Mouse (Mus musculus) MEL (cell line): Measurements from ENCODE around the gene Dlgap3. TPM values are rescaled to one million over a fixed set of nuclear protein-coding genes. Genes with fewer than 3 reads are reported as not detected.

Experiments used
- DNase-seq: peaks from one replicate; pipeline ENCODE4 v3.0.0; 2011; ENCODE audit warnings: low read depth, low spot score
- H3K27ac ChIP-seq: 2 replicates; pipeline ENCODE4 v1.5.1; 2012; ENCODE audit warnings: low read depth, mild to moderate bottlenecking, control low read depth, low read length, moderate library complexity; ENCODE audit not compliant: control insufficient read depth
- H3K27me3 ChIP-seq, 2 experiments: fragments of 150-350 bp in 1 of 2; sonication (generic) in 1 of 2; 2 replicates each; pipeline ENCODE4 v1.6.1; 2012; ENCODE audit warnings: low read length in 2 of 2, mild to moderate bottlenecking in 2 of 2, improper control_type of control experiment in 1 of 2, moderate library complexity in 1 of 2; ENCODE audit not compliant: insufficient read depth in 2 of 2, control insufficient read depth in 1 of 2
- H3K36me3 ChIP-seq, 2 experiments: 2 replicates each; pipeline ENCODE4 v1.6.1; 2012 to 2014; ENCODE audit warnings: low read length in 2 of 2, improper control_type of control experiment in 1 of 2, inconsistent platforms in 1 of 2, mild to moderate bottlenecking in 1 of 2; ENCODE audit not compliant: insufficient read depth in 2 of 2, control insufficient read depth in 1 of 2
- H3K4me1 ChIP-seq, 2 experiments: fragments of 150-350 bp in 1 of 2; sonication (generic) in 1 of 2; 2 replicates each; pipeline ENCODE4 v1.6.1; 2012; ENCODE audit warnings: low read length in 2 of 2, improper control_type of control experiment in 1 of 2, mild to moderate bottlenecking in 1 of 2; ENCODE audit not compliant: insufficient read depth in 2 of 2, control insufficient read depth in 1 of 2
- H3K4me3 ChIP-seq, 2 experiments: fragments of 150-350 bp in 1 of 2; sonication (generic) in 1 of 2; 2 replicates each; pipeline ENCODE4 v1.5.1; 2012; ENCODE audit warnings: low read depth in 2 of 2, low read length in 2 of 2, mild to moderate bottlenecking in 2 of 2, moderate library complexity in 2 of 2, control low read depth in 1 of 2, improper control_type of control experiment in 1 of 2; ENCODE audit not compliant: control insufficient read depth in 1 of 2, insufficient read depth in 1 of 2
- H3K79me2 ChIP-seq: 2 replicates; pipeline ENCODE4 v1.6.1; 2012; ENCODE audit warnings: mild to moderate bottlenecking, low read length, moderate library complexity; ENCODE audit not compliant: control insufficient read depth, poor library complexity, insufficient read depth
- H3K9ac ChIP-seq: 2 replicates; pipeline ENCODE4 v1.6.1; 2012; ENCODE audit warnings: low read depth, mild to moderate bottlenecking, control low read depth, low read length, moderate library complexity; ENCODE audit not compliant: control insufficient read depth, poor library complexity, severe bottlenecking
- H3K9me3 ChIP-seq: fragments of 150-350 bp; sonication (generic); replicated peaks from 2 replicates; pipeline ENCODE4 v1.6.1; 2012; ENCODE audit warnings: mild to moderate bottlenecking, low read length, improper control_type of control experiment, moderate library complexity; ENCODE audit not compliant: insufficient read depth
- BHLHE40 ChIP-seq: IDR thresholded peaks from 2 replicates; pipeline ENCODE4 v1.6.1; 2012; ENCODE audit warnings: low read depth, mild to moderate bottlenecking, inconsistent platforms, low read length, improper control_type of control experiment, borderline replicate concordance
- CHD1 ChIP-seq: IDR thresholded peaks from 2 replicates; pipeline ENCODE4 v1.6.1; 2012; ENCODE audit warnings: low read depth, mild to moderate bottlenecking, inconsistent platforms, low read length, improper control_type of control experiment
- CHD2 ChIP-seq: IDR thresholded peaks from 2 replicates; pipeline ENCODE4 v1.6.1; 2011; ENCODE audit warnings: low read length, improper control_type of control experiment
- E2F4 ChIP-seq: IDR thresholded peaks from 2 replicates; pipeline ENCODE4 v1.6.1; 2011; ENCODE audit warnings: low read depth, low read length, improper control_type of control experiment, borderline replicate concordance
- ETS1 ChIP-seq: IDR thresholded peaks from 2 replicates; pipeline ENCODE4 v1.6.1; 2012; ENCODE audit warnings: low read depth, mild to moderate bottlenecking, inconsistent platforms, low read length, improper control_type of control experiment, moderate library complexity
- NRF1 ChIP-seq: IDR thresholded peaks from 2 replicates; pipeline ENCODE4 v1.6.1; 2014; ENCODE audit warnings: low read depth, mild to moderate bottlenecking, inconsistent platforms, low read length, improper control_type of control experiment, moderate library complexity; ENCODE audit not compliant: poor library complexity, insufficient read depth, severe bottlenecking
- POLR2A ChIP-seq, 2 experiments: IDR thresholded peaks; 2 replicates each; pipeline ENCODE4 v1.6.1; 2011 to 2012; ENCODE audit warnings: low read length in 2 of 2, mild to moderate bottlenecking in 2 of 2, control low read depth in 1 of 2, improper control_type of control experiment in 1 of 2, low read depth in 1 of 2, moderate library complexity in 1 of 2; ENCODE audit not compliant: control insufficient read depth in 1 of 2, insufficient read depth in 1 of 2, poor library complexity in 1 of 2
- RAD21 ChIP-seq: IDR thresholded peaks from 2 replicates; pipeline ENCODE4 v1.6.1; 2011; ENCODE audit warnings: mild to moderate bottlenecking, low read depth, low read length, improper control_type of control experiment
- SIN3A ChIP-seq: IDR thresholded peaks from 2 replicates; pipeline ENCODE4 v1.6.1; 2012; ENCODE audit warnings: low read length, improper control_type of control experiment, inconsistent platforms
- TBP ChIP-seq: IDR thresholded peaks from 2 replicates; pipeline ENCODE4 v1.8.0; 2011; ENCODE audit warnings: low read depth, low read length, improper control_type of control experiment
- TCF12 ChIP-seq: IDR thresholded peaks from 2 replicates; pipeline ENCODE4 v1.6.1; 2014; ENCODE audit warnings: low read depth, mild to moderate bottlenecking, inconsistent platforms, low read length, improper control_type of control experiment, moderate library complexity
- USF2 ChIP-seq, 2 experiments: IDR thresholded peaks; 2 replicates each; pipeline ENCODE4 v1.6.1; 2011 to 2012; ENCODE audit warnings: improper control_type of control experiment in 2 of 2, low read length in 2 of 2, borderline replicate concordance in 1 of 2, inconsistent platforms in 1 of 2, low read depth in 1 of 2, mild to moderate bottlenecking in 1 of 2; ENCODE audit not compliant: insufficient read depth in 1 of 2
- ZKSCAN1 ChIP-seq: IDR thresholded peaks from 2 replicates; pipeline ENCODE4 v1.6.1; 2012; ENCODE audit warnings: low read depth, mild to moderate bottlenecking, inconsistent platforms, low read length, improper control_type of control experiment, moderate library complexity
- polyA plus RNA-seq, 2 experiments: library from polyadenylated mRNA; stranded (reverse) in 1 of 2; unstranded in 1 of 2; fragments of >175 nt in 1 of 2; fragments of >200 nt in 1 of 2; gene quantifications; 2 replicates each; pipeline versions ENCODE4 v1.2.1 to v1.2.4; 2012; ENCODE audit warnings: low replicate concordance in 2 of 2, low read depth in 1 of 2; ENCODE audit not compliant: insufficient read length in 2 of 2, insufficient read depth in 1 of 2, missing spikeins in 1 of 2
- total RNA-seq: library from RNA; depleted of rRNA; stranded (reverse); fragments of 300-350 nt; gene quantifications from 2 replicates; pipeline ENCODE4 v1.2.3, GENCODE M21; 2012

The Dlgap3 gene
- total and polyA plus RNA-seq, 3 experiments = not detected

DNA sequence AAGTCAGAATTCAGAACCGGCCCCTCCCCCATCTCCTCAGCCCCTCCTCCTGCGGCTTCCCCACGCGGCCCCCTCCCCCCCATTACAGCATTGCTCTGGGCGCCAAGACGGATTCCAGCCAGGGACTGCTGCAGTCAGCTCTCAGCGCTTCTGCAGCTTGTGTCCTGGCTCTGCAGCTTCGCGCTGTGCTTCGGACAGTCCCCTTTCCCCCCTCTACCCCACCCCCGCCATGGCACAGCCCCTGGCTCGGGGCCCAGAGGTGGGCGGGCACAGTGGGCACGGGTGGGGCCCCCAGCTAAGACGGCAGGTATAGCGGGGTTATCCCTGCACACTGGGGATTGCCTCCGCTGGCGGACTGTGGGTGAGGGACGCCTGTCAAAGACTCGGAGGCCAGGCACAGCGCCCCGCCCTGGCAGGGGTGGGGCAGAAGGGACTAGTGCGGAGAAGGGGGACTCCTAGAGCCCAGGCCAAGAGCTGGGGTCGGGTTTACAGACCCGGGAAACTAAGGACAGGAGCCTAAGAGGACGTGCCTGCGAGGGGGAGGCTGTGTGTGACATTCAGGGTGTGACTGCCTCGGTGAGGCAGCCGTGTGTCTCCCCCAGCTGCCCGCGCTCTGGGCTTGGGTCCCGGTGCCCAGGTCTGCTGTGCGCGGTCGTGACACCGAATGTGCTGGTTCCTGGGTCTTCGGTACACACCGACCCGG is 642 bp upstream of the Dlgap3 start (continued):
- TF ChIP-seq RAD21 = no peak
- TF ChIP-seq, all 39 proteins: peak for 0

DNA sequence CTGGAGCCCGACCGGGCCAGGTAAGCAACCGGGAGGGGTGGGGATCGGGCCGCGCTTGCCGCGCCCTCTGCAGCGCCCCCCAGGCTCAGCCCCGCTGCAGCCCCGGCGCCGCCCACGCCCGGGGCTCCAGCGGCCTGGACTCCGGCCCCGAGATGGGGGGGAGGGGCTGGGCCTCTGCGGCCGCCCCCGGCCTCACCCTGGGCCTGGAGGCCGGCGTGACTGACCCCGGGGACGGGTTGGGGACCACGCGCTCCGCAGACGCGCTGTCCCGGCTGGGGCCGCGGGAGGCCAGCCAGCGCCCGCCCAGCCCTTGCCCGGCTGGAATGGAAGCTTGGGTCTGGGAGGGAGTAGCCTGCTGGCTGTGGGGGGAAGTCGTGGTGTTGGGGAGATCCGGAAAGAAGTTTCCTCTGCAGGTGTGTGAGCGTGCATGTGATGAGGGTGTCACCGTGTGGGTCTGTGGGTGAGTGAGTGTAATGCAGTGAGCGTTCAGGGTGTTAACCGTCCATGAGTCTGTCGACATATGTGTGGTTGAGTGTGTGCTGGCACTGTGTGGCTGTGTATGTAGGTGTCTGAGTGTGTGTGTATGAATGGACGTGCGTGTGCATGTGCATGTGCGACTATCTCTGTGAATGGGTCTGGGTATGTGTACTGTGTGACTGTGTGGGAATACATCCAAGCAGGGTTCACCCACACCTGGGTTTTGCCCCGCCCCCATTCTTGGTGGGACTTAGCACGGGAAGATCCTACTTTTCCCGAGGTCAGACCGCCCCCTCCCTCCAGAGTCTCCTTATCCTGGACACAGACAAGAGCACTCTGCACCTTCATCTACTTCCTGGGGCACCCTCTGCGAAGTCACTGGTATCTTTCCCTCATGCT is 580 bp downstream of the Dlgap3 start:
- H3K4me3 ChIP-seq = no peak overlapping the region
- H3K9me3 ChIP-seq = no peaks in the 10 kb centered on the region
- no peaks in the 10 kb centered on the region for H3K79me2 ChIP-seq
- H3K36me3 ChIP-seq = no peaks in the 10 kb centered on the region
- no peak overlapping the region for H3K27ac ChIP-seq
- no peak for TF ChIP-seq ZKSCAN1
- no peak for TF ChIP-seq USF2 (IDR thresholded peaks at IDR 0.05; ENCODE audit: borderline replicate concordance in 1 of 2, insufficient read depth in 1 of 2, low read depth in 1 of 2, low read length in 2 of 2)
- no peak for TF ChIP-seq CHD2
- TF ChIP-seq BHLHE40 = no peak
- no peak for TF ChIP-seq CHD1
- no peak for TF ChIP-seq E2F4
- no peak for TF ChIP-seq NRF1
- no peak for TF ChIP-seq TCF12
- TF ChIP-seq SIN3A = no peak
- no peaks in the 10 kb centered on the region for H3K4me1 ChIP-seq
- DNase-seq = no peak
- no peaks in the 10 kb centered on the region for H3K27me3 ChIP-seq
- H3K9ac ChIP-seq = no peak overlapping the region

DNA sequence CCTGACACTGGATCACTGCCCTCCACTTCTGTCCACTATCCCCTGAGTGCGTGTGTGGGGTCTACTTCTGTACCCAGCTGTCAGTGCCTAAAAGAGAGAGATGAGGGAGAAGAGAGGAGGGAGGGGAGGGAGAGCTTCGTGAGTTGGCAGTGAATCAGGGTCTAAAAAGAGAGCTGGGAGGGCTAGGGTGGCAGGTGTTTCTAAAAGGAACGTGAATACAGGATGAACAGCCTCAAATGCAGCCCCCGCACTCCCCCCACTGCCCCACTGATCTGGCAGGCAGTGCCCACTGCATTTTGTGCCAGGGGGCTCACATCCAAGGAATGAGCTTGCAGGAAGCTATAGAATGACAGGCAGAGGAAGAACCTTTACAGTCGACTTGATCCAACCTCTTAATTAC is 1.9 kb downstream of the Dlgap3 start:
- no peak overlapping the region for H3K4me3 ChIP-seq
- H3K27me3 ChIP-seq = no peaks in the 10 kb centered on the region
- no peaks in the 10 kb centered on the region for H3K4me1 ChIP-seq
- DNase-seq = no peak
- no peaks in the 10 kb centered on the region for H3K36me3 ChIP-seq
- no peaks in the 10 kb centered on the region for H3K79me2 ChIP-seq
- no peak for TF ChIP-seq BHLHE40
- TF ChIP-seq POLR2A (IDR thresholded peaks at IDR 0.05; ENCODE audit: control insufficient read depth in 1 of 2, insufficient read depth in 1 of 2, low read depth in 1 of 2, low read length in 2 of 2, poor library complexity in 1 of 2) = no peak
- no peak for TF ChIP-seq ETS1
- no peak for TF ChIP-seq NRF1
- no peak for TF ChIP-seq TBP
- H3K9me3 ChIP-seq = no peaks in the 10 kb centered on the region
- no peak overlapping the region for H3K9ac ChIP-seq
- no peak overlapping the region for H3K27ac ChIP-seq
